Mouse (Mus musculus): Measurements from ENCODE around the gene Kcnj16.

The Kcnj16 gene

GRCm38 (mm10) chr11:110967762-110968135 is at the start of gene Kcnj16:
Gene Kcnj16, plus strand, starts transcription at chr11:110968033.
- no peak for DNase-seq

GRCm38 (mm10) chr11:110918808-110919465 is 48.9 kb upstream of the Kcnj16 start:
- no peak for DNase-seq

GRCm38 (mm10) chr11:110935699-110936098 is 32.1 kb upstream of the Kcnj16 start:
- no peak for DNase-seq

- no peak for DNase-seq
These were observed 25.6 kb upstream of the Kcnj16 start for GRCm38 (mm10) chr11:110942280-110942679.

- peak; percentile 3 for DNase-seq
These were observed 25.1 kb upstream of the Kcnj16 start for GRCm38 (mm10) chr11:110942695-110943135.

- DNase-seq, result no peak
These were observed 11.2 kb upstream of the Kcnj16 start for GRCm38 (mm10) chr11:110956665-110957064.

GRCm38 (mm10) chr11:110961592-110962021 is 6.2 kb upstream of the Kcnj16 start:
- DNase-seq, result no peak

- DNase-seq, result no peak
These were observed 643 bp upstream of the Kcnj16 start for GRCm38 (mm10) chr11:110967019-110967761.

GRCm38 (mm10) chr11:110968901-110969300 is 1.1 kb downstream of the Kcnj16 start:
- DNase-seq, result no peak

- DNase-seq, result no peak
These were observed 17.7 kb downstream of the Kcnj16 start for GRCm38 (mm10) chr11:110985508-110985907.

- no peak for DNase-seq
These were observed 18.1 kb downstream of the Kcnj16 start for GRCm38 (mm10) chr11:110985949-110986348.

- DNase-seq, result no peak
These were observed 25.8 kb downstream of the Kcnj16 start for GRCm38 (mm10) chr11:110993616-110994015.

GRCm38 (mm10) chr11:110997211-110997610 is 29.4 kb downstream of the Kcnj16 start:
- no peak for DNase-seq

GRCm38 (mm10) chr11:111005103-111005502 is 37.3 kb downstream of the Kcnj16 start:
- DNase-seq, result no peak

- no peak for DNase-seq
These were observed 41.6 kb downstream of the Kcnj16 start for GRCm38 (mm10) chr11:111009471-111009870.

GRCm38 (mm10) chr11:111016206-111016605 is 48.4 kb downstream of the Kcnj16 start:
- DNase-seq, result no peak

- no peak for DNase-seq
These were observed 52.4 kb downstream of the Kcnj16 start for GRCm38 (mm10) chr11:111020211-111020610.

- DNase-seq, result no peak
These were observed 54.9 kb downstream of the Kcnj16 start for GRCm38 (mm10) chr11:111022681-111023281.

- no peak for DNase-seq
These were observed 74.3 kb downstream of the Kcnj16 start for GRCm38 (mm10) chr11:111042175-111042574.

- DNase-seq, result no peak
These were observed 75.5 kb downstream of the Kcnj16 start for GRCm38 (mm10) chr11:111043298-111043697.

- DNase-seq, result no peak
These were observed 86.4 kb downstream of the Kcnj16 start for GRCm38 (mm10) chr11:111054252-111054651.

GRCm38 (mm10) chr11:111054854-111055822 is 87.3 kb downstream of the Kcnj16 start:
- DNase-seq, result no peak

- no peak for DNase-seq
These were observed 88.2 kb downstream of the Kcnj16 start for GRCm38 (mm10) chr11:111056030-111056429.

All from liver (tissue).